Mouse (Mus musculus) cerebellum, adult 11-12 months (tissue): ENCODE measurements around the gene Qser1.
A peak's percentile ranks its signal among the peaks of the same experiment; 100 is the strongest.
"Not testable (repeated sequence)": the region's sequence is repeated elsewhere in the genome, so short reads cannot be mapped to it uniquely, and the experiment has no call there.

Source experiments
- DNase-seq: peaks from one replicate; pipeline ENCODE4 v3.0.0; 2022

Qser1 gene

DNA sequence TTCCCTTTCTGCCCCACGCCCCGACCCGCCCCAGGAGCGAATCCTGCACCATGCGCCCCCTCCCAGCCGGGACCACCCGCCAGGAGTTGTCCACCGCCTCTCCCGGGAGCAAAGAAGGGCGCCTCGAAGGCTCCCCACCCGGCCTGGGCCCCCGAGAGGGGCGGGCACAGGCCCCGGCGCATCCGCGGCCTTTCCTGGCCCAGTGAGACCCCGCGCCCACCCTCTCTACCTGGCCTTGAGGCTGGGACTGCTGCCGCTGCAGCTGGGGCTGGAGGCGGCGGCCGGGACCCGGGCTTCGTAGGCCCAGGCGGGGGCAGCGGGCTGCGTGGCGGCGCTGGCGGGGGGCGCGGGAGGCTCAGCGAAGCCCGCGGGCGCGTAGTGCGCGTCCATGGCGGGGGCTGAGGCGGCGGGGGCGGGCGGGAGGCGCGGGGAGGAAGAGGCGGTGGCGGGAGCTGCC lies at the start of gene Qser1:
Gene Qser1, minus strand, starts transcription at position 390 of the 457 bp plus-strand sequence.
- DNase-seq, result peak; percentile 57

DNA sequence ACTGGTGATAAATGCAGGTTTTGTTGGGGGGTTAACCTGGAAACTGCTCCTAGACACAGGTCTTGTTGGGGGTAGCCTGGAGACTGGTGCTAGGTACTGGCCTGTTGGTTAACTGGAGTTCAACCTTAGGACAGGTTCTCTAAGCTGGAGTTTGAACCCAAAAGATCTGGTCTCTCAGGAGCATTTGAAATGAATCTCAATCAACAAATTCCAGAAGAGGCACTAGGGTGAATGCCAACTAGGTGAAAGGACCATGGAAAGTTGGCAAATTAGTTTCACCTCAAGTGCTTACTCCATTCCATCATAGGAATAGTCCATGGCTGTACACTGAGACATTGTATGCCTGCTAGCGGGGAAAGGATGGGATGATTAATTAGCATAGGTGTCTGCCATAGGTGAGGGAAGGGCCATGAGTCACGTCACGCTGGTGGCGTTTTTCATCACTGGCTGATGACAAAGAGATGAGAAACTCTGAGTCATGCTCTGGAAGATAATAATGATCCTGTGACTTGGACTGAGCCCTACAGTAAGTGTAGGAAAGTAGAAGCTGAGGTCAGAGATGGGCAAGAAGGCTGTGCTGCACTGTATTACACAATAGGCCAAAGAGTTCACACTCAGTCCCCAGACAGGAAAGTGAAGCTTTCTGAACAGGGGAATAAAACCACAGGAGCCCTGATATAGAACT lies 47.8 kb upstream of the Qser1 start:
- DNase-seq, result no peak

DNA sequence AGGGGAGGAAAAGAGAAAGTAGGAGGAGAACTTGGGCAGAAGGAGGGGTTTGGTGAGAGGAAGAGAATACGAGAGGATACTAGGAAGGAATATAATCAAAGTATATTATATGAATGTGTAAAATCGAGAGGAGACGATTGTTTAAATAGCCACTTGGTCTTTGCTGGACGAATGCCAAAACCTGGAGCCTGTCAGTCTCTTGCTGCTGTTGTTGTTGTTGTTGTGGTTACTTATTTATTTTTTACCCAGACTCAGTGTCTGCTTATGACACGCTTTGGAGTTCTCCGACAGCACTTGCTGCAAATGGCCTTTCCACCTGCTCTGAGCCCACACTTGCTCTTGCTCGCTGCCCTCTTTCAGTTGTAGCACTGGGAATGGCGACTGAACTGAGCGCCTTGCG lies 43.9 kb upstream of the Qser1 start:
- no peak for DNase-seq

DNA sequence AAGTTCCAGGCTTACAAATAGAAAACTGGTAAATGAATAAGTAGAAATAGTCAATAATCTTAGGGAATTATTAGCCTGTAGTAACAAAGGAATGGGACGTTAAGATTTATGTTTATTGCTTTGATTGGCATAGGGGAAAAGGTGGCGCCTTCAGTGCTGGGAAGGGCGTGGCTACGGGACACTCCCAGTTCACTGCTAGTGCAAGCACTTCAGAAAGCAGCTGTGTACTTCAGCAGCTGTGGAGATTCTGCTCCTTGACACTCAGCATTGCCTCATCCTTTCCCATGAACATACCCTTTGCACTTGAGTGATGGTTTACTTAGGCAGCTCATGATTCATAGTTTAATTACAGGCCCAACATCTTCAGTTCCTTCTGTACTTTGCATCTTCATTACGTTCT lies 42.5 kb upstream of the Qser1 start:
- no peak for DNase-seq

DNA sequence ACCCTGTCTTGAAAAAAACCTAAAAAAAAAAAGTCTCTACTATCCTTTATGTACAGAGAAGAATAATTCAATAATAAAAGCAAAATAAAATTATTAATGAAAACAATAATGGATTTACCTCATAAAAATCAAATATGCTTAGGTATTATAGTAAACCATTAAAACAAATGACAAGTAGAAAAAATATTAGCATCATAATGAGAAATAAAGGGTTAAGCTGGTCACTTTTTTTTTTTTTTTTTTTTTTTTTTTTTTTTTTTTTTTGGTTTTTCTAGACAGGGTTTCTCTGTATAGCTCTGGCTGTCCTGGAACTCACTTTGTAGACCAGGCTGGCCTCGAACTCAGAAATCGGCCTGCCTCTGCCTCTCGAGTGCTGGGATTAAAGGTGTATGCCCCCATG lies 41.5 kb upstream of the Qser1 start:
- not testable (repeated sequence) for DNase-seq

DNA sequence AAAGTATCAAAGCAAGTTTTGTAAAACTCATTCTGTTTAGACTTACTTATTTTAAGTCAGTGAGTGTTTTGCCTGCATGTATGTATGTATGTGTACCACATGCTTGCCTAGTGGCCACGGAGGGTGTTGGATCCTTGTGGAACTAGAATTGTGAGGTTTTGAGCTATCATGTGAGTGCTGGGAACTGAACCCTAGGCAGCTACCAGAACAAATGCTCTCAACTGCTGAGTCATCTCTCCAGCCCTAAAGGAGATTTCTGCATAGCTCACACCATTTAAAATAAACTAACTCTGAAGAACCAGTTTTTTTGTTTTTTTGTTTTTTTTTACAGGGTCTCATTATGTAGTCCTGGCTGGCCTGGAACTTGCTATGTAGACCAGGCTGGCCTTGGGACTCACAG lies 39.7 kb upstream of the Qser1 start:
- no peak for DNase-seq

DNA sequence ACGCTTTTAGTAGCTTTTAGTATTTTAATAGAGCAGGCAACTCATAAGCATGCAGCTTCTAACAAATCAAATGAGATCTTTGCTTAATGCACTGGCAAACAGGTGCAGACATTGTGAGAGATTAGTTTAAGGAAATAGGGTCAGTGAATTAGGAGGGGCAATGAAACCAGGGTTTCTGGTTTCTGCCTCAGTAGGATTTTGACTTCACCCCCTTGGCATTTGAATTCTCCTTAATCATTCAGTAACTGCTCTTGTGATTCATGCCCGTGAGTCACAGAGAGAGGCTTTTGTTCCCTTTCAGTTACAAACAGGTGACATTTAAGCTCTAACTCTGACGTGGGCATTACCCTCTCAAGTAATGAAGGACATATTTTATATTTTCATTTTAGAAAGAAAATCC lies 39.2 kb upstream of the Qser1 start:
- DNase-seq, result no peak

DNA sequence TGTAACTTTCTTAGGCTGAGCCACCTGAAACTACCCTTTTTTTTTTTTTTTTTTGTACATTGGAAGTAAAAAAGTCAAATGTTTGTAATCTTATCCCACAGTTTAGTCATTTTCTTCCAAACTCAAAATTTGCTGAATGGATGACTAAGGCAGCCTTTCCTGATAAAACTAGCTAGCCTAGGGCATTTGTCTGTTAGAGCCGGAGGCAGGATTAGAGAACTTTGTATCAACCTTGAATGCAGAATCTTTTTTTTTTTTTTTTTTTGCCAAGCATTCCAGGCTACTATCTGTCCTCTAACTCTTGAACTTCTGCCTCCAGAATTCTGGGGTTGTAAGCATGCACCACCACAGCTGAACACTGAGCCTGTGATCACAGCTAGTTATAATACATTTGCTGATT lies 38.3 kb upstream of the Qser1 start:
- no peak for DNase-seq

DNA sequence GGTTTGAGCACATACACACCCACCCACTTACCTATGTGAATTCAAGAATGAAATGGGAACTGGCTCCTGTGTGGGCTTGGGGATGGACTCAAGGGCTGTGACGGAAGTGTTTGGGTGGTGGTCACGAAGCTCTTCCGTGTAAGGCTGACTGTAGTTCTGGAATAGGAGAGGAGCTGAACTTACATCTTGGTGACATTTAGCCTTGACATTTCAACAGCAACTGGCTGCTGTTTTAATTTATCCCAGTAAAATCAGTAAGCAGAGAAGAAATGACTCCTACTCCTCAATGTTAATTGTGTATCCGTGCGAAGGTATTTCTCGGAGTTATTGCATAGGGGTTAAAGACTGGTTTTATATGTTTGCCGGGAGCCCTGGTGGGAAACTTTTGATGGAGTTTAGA lies 36.0 kb upstream of the Qser1 start:
- DNase-seq, result no peak

DNA sequence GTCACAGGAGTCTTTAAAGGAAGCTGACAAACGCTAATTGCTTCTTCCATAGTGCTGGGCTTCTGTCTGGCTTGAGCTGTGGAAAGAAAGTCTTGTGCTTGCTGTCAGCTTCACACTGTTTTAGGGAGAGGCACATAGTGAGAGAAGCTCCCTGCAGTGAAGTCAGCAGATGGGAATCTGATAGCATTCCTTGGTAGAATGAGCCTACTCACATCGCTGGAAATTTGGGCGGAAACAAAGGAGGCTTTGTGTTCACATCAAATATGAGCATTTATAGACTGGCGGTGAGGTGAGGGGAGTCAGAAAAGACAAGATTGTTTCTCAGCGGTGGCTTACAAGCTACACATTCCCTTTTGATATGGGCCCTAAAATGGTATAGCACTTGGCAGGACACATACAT lies 35.1 kb upstream of the Qser1 start:
- DNase-seq, result no peak

DNA sequence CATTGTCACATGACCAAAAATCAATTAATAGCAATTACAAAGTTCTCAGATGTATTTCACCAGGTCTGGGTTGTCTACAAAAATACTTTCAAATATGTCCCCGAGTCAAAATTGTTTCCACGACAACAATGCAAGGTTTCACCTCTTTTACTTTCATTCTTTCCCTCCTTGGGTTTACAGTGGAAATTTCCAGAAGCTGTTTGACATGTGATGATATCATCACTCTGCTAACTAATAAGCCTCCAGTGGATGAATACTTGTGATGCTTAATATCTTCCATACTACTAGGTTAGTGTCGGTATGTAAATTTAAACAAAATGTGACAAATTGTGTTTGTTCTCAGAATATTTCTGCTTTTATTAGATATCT lies 33.4 kb upstream of the Qser1 start:
- DNase-seq, result no peak

DNA sequence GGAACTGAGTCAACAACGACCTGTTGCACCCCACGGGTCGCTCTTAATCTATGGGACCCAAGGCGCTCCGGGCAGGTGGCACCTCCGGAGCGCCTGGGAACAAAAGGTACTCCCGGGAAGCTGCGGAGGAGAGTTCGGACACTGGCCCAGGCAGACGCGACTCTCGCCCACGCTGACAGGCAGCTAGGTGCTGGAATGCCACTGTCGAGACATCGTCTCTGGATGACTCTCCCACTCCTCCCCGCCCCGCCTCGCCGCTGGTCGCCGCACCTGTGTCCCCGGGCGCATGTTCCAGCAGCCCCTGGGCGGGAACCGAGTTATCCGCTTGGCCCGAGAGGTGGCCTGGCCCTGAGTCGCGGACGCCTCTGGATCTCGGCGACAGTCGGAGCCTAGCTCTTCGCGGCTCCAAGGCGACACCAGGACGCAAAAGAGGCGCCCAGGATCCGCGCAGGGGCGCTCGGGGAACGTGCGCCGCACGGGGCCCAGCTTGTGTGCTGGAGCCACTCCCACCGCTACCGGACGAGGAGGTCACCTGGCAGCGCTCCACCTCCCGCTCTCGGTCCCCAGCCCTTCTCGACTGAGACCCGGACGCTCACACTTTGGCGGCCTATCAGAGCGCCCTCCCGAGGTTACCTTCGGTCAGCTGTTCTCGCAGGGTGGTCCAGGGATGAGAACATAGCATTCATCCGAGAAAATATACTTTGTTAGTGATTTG lies 32.9 kb upstream of the Qser1 start, which contains the start of gene Prrg4:
Gene Prrg4, minus strand, starts transcription at position 601 of the 715 bp plus-strand sequence.
- DNase-seq, result peak; percentile 6

DNA sequence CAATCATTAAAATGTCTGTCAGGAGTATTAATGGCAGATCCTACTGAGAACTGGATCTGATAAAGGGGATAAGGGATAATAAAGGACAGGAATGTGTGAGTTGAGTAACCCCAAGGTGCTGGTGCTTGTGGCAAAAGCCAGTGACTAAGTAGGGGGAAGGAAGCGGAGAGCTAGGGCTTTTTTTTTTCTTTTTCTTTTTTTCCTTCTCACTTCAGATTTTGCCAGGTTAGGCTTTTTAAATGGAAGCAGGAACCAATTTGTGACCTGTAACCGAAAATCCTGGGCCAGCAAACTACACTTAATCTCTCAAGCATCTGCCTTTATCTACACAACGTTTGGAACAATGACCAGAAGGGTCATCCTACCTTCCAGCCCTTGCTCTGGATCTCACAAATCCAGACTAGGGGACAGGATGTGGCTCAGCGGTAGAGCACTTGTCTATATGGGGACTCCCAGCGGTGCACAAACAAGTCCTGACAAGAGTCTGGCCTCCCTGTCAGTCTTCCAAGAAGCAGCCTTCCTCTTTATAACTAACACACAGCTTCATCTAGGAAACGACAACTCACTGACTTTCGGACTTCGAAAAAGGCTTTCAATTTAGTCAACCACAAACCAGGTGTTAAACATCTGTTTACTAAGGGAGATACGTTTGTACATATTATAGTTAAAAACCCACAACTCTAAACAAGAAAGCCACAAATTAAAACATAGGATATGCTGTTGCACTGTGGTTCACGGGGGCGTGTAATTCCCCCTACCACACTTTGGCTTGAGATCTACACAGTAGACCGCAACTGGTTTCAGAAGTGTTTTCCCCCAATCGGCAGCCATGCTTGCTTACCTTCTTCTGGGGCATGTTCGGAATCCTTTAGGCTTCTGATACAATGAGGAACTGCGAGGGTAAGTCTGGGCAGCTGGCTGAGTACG lies 31.9 kb upstream of the Qser1 start:
- DNase-seq, result no peak

DNA sequence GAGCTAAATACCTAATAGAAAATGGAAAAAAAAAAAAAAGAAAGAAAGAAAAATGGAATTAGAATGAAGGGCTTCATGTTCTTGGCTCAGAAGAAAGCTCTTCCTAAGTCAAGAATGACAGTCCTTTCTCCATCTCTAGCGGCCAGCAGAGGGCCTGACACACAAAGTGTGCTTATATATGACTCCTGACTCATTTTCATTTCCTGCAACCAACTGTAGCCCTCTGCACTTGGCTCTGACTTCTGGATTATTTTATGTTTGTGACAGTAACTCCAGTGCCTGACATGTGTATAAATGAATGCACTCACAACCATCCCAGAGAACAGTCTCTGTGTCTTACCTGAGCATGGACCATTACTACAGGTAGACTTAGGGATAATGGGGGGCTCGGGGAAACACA lies 31.1 kb upstream of the Qser1 start:
- DNase-seq, result no peak

DNA sequence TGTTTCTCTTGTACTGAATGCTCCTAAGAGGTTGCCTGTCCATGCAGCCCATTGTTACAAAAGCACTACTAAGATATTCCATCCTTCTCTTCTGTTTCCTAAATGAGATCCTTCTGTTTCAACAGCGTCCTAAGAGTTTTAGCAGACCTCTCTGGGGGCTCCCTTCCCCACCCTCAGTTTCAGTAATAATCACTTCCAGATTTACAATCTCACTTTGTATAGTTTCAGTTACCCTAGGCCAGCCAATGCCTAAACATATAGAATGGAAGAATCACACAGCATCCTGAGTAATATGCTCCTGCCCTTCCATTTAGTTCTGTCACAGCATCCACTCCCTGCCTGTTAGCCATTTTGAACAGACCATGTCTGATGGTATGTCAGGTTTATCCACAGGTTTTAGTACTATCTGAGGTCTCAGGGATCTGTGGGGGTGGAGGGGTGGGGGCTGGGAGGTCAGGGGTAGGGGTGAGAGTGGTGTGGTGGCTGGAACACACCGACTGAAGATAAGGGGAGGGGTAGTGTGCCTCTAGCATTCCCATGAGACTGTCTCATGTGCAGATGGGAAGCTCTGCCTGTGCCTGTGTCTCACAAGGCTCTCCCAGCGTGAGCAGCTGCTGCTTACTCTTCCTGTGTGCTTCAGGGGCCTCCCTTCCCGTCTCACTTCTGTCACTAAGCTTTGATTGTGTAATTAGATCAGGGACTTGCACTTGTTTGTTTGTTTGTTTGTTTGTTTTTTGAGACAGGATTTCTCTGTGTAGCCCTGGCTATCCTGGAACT lies 30.3 kb upstream of the Qser1 start:
- no peak for DNase-seq

DNA sequence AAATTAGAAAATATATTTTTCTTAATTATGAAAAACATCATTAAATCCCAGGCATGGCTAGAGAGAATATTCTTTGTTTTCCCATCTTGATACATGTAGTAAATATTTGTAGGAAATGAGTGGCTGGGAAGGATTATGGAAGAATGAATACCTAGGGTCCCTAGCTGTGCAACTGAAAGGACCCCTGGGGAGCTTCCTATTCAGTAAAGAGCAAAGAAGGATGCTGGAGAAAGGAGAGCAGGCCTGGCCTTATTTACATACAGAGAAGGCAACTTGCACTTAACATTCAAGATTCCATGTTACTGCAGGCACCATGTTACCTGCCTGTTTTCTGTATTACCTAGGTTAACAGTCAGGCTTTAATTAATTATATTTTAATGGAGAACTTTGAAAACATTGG lies 26.0 kb upstream of the Qser1 start:
- no peak for DNase-seq

DNA sequence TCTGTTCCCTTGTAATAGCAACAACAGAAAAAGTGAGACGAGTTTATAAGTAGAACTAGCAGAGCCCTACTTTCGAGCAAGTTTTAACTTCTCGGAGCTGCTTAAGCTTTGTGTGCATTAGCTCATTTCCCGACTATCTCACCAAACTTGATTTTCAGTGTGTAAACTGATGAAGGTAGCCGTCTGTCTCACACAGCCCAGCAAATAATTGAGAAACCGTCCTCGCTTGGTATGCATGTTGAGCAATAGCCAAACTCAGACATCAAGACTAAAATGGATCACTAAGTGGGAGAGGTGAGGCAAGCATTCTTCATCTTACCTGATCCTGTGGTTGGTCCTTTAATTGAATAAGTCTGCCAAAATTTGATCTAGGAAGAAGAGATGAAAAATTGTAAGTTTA lies 25.2 kb upstream of the Qser1 start:
- DNase-seq, result no peak

DNA sequence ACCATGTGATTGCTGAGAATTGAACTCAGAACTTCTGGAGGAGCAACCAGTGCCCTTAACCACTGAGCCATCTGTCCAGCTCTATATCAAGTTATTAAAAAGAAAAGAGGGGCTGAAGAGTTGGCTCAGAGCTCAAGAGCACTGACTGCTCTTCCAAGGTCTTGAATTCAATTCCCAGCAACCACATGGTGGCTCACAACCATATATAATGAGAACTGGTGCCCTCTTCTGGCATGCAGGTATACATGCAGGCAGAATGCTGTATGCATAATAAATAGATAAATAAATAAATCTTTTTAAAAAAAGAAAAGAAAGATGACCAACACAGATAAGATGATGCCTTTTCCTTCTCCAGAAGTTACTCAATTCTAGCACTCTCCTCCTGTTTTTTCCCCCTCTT lies 24.4 kb upstream of the Qser1 start:
- no peak for DNase-seq

DNA sequence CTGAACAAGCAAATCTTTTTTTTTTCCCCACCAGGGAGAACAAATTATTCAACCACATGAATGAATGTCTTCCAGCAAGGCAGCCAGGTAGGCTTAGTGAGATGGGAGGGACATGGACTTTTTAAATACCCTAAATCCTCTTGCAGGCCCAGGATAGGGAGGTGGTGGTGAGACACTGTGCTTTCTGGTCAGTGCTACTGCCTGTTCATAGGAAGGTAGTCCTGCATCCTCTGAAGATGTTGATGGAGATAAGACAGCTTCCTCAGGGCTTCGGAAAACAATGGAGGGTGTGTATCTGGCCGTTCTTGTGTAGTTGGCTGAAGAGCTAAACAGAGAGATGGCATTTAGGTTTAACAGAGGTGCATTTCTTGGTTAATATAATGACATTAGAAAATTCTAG lies 15.9 kb upstream of the Qser1 start:
- no peak for DNase-seq

DNA sequence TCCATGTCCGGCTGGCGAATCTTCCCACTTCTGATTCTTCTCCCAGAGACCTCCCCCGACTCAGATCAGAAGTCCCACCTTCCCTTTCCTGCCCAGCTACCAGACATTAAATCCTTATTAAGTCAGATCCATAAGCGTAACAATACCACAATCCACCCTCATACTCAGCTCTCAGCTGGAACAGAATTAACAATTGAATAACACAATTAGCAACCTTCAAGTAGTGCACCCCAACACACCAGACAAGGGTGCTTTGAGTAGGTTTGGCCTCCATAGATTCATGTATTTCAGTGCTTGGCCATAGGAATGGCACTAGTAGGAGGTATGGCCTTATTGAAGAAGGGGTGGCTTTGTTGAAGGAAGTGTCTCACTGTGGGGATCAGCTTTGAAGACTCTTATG lies 9.6 kb upstream of the Qser1 start:
- DNase-seq, result no peak

DNA sequence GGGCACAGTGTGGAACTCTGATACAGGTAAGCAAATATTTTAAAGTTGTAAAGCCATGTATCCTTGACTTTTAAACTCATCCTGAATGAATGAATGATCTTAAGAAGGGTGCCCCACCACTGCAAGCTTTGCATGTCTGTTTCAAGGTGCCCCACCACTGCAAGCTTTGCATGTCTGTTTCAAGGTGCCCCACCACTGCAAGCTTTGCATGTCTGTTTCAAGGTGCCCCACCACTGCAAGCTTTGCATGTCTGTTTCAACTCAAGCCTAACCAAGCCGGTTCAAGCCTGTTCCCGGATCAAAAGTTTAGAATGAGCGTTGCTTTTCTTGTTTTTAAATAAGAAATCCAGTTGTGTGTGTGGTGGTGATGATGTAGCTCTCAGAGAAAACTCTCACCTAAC lies 2.2 kb upstream of the Qser1 start:
- not testable (repeated sequence) for DNase-seq

DNA sequence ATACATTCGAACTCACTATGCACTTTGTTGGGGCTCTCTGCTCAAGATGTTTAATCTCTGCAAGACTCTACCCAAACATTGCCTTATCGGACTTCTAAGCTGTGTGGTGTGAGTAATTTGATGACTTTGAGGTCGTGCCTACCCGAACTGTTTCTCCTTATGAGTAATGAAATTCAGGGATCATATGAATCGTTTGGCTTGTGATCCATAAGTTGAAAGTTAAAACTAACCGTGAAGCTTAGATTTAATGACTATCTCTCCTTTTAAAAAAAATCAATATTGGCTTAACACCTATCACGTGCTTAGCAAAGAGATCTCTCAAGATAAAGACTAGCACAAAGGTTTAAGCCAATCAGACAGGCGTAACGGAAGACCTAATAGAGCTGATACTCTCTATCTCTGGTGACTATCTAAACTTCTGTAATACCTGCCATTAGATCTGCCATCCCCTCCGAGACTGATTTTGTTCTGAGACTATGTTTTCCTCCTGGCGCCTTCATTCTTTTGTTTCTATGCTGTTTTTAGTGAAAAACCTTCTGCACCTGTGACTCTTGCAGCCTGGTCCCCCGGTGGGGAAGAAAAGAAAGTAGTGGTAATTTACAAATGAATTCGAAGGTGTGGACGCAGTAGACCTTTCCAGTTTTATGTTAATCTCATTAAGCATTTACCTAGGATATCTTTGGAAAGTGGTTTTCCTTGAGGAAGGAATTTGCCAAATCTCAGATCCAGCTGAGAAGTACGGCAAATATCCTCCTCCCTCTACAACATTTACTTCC lies 1.2 kb upstream of the Qser1 start:
- DNase-seq, result no peak
